Mouse (Mus musculus) intestine, embryonic 16.5 days (tissue): Measurements from ENCODE around the gene Gnat1. TPM values are rescaled to one million over a fixed set of nuclear protein-coding genes. Genes with fewer than 3 reads are reported as not detected.
A peak's percentile ranks its signal among the peaks of the same experiment; 100 is the strongest.

Experiments
- ATAC-seq: fragments of 200-750 bp; cut with Nextera tagmentation; 2 replicates; pipeline ENCODE4 v1.8.0; 2017; ENCODE audit warnings: moderate TSS enrichment, moderate library complexity
- H3K27ac ChIP-seq: fragments of 300-500 bp; sonication (generic); 2 replicates; pipeline ENCODE4 v1.5.1; 2014; ENCODE audit warnings: mild to moderate bottlenecking, low read length
- H3K27me3 ChIP-seq: fragments of 300-500 bp; sonication (generic); replicated peaks from 2 replicates; pipeline ENCODE4 v1.6.1; 2014; ENCODE audit warnings: low read length, control low read depth, mixed read lengths; ENCODE audit not compliant: control insufficient read depth, insufficient read depth
- H3K36me3 ChIP-seq: fragments of 300-500 bp; sonication (generic); 2 replicates; pipeline ENCODE4 v1.6.1; 2014; ENCODE audit warnings: low read length, control low read depth; ENCODE audit not compliant: control insufficient read depth, insufficient read depth
- H3K4me1 ChIP-seq: fragments of 300-500 bp; sonication (generic); 2 replicates; pipeline ENCODE4 v1.6.1; 2014; ENCODE audit warnings: low read length, control low read depth, mixed read lengths; ENCODE audit not compliant: control insufficient read depth, insufficient read depth
- H3K4me2 ChIP-seq: fragments of 300-500 bp; sonication (generic); 2 replicates; pipeline ENCODE4 v1.6.1; 2014; ENCODE audit warnings: low read depth, low read length, control low read depth
- H3K4me3 ChIP-seq: fragments of 300-500 bp; sonication (generic); 2 replicates; pipeline ENCODE4 v1.5.1; 2014; ENCODE audit warnings: mild to moderate bottlenecking, low read length
- H3K9ac ChIP-seq: fragments of 300-500 bp; sonication (generic); 2 replicates; pipeline ENCODE4 v1.6.1; 2014; ENCODE audit warnings: low read depth, low read length
- H3K9me3 ChIP-seq: fragments of 300-500 bp; sonication (generic); 2 replicates; pipeline ENCODE4 v1.6.1; 2016; ENCODE audit warnings: low read length, control low read depth; ENCODE audit not compliant: control insufficient read depth
- WGBS: fragments of 180-500 bp; shearing (Covaris S2); extraction: QIAGEN DNeasy Blood & Tissue Kit; methylation state at CpG from one replicate; pipeline ENCODE4 v1.1.7; 2014; 5-methylcytosine and 5-hydroxymethylcytosine counted together
- polyA plus RNA-seq: library from polyadenylated mRNA; unstranded; fragments of >200 nt; fragmentation: Nextera tagmentation; extraction: Ambion mirVana; gene quantifications from 2 replicates; pipeline ENCODE4 v1.2.1, GENCODE M21; 2015

Gene Gnat1
- polyA plus RNA-seq, 1 experiment from 2014 or later: 1.6 TPM

GRCm38 (mm10) chr9:107633091-107633660 lies 46.3 kb downstream of the Gnat1 start:
- H3K9ac ChIP-seq: peak overlapping the region; percentile 90
- peaks cover 57% of the 10 kb centered on the region for H3K4me1 ChIP-seq
- peak; percentile 47 for ATAC-seq
- peak overlapping the region; percentile 91 for H3K27ac ChIP-seq
- H3K27me3 ChIP-seq: no peaks in the 10 kb centered on the region
- H3K4me3 ChIP-seq: peak overlapping the region; percentile 84
- peak overlapping the region; percentile 97 for H3K4me2 ChIP-seq
- H3K36me3 ChIP-seq: no peaks in the 10 kb centered on the region
- WGBS: 1% methylated on average over 33 of the region's 33 CpGs
- no peaks in the 10 kb centered on the region for H3K9me3 ChIP-seq

DNA sequence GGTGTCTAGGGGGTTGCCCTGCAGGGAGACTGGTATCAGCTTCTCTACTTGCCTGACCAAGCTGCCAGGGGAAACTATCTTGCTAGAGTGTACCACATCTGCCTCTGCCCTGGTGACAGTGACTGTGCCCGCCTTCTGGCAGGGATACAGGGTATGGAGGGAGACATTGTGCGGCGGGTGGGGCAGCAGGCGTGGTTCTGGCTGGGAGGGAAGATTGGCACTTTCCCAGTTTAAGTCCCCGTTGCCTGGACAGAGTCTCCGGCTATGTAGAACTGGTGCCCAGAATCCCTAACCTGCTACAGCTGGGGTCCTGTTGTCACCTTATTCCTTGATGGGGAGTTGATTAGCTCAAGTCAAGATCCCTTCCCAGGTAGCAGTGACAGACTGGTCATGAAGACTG lies 47.0 kb downstream of the Gnat1 start:
- Histone ChIP-seq H3K9me3 (no peaks in the 10 kb centered on the region), H3K27ac (peak overlapping the region; percentile 25), H3K9ac (peak overlapping the region; percentile 90), H3K27me3 (no peaks in the 10 kb centered on the region), H3K4me2 (peak overlapping the region; percentile 97), H3K4me3 (peak overlapping the region; percentile 84), H3K4me1 (peaks cover 64% of the 10 kb centered on the region), H3K36me3 (no peaks in the 10 kb centered on the region)
- no peak for ATAC-seq
- 58% methylated on average over 6 of the region's 6 CpGs for WGBS

DNA sequence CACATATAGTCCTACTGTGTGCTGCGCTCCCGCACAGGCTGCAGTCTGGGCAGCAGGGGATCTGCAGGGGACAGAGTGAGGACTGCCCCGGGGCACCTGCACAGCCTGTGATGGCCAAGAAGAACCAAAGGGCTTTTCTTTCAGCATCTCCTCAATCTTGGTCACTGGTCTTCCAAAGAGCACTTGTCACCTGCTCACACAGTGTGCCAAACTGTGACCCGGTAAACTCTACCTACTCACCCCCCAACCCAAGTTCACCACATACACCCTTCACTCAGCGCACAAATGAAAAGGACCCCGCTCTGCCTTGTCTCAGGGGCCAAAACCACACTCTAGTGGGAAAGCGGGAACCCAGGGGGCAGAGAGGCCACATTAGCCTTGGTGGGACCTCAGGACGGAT lies 47.7 kb downstream of the Gnat1 start:
- ATAC-seq: no peak
- H3K4me3 ChIP-seq: peak overlapping the region; percentile 84; the same call in 1 of the 2 replicates
- no peaks in the 10 kb centered on the region for H3K9me3 ChIP-seq
- H3K4me2 ChIP-seq: no peak overlapping the region
- H3K4me1 ChIP-seq: peaks cover 69% of the 10 kb centered on the region
- H3K36me3 ChIP-seq: no peaks in the 10 kb centered on the region
- 89% methylated on average over 8 of the region's 8 CpGs for WGBS
- peak overlapping the region; percentile 90 for H3K9ac ChIP-seq
- no peaks in the 10 kb centered on the region for H3K27me3 ChIP-seq
- H3K27ac ChIP-seq: 0 out of 2 replicates have a peak overlapping the region, but pooled peaks have one; percentile 84

DNA sequence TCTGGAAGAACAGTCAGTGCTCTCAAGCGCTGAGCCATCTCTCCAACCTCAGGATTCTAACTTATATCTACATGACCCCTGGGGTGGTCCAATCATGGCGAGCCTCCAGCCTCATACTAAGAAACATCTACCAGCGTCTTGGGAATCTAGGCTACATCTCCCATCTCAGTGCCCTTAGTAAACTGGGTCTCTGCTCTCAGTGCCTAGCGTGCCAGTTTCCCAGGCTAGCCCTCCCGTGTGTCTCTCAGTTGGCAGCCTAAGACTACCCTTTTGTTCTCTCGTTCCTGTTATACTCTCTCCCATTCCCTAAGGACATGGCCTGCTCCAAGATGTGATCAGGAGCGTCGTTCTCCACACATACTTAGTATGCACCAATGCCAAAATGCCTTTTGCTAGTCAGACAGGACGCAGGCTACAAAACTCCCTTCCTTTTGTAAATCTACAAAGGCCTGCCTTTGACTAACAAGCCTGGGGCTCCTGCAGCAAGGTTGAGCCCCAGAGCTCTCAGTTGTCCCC lies 48.1 kb downstream of the Gnat1 start:
- WGBS: 67% methylated on average over 9 of the region's 9 CpGs
- Histone ChIP-seq H3K4me2 (no peak overlapping the region), H3K9ac (peak overlapping the region; percentile 90; the same call in 1 of the 2 replicates), H3K27me3 (no peaks in the 10 kb centered on the region), H3K9me3 (no peaks in the 10 kb centered on the region), H3K4me3 (no peak overlapping the region), H3K27ac (peak overlapping the region; percentile 84; the same call in 1 of the 2 replicates), H3K4me1 (peaks cover 72% of the 10 kb centered on the region), H3K36me3 (no peaks in the 10 kb centered on the region)
- no peak for ATAC-seq

- peak overlapping the region; percentile 57 for H3K9ac ChIP-seq
Measured at GRCm38 (mm10) chr9:107630576-107630975, 48.9 kb downstream of the Gnat1 start.

DNA sequence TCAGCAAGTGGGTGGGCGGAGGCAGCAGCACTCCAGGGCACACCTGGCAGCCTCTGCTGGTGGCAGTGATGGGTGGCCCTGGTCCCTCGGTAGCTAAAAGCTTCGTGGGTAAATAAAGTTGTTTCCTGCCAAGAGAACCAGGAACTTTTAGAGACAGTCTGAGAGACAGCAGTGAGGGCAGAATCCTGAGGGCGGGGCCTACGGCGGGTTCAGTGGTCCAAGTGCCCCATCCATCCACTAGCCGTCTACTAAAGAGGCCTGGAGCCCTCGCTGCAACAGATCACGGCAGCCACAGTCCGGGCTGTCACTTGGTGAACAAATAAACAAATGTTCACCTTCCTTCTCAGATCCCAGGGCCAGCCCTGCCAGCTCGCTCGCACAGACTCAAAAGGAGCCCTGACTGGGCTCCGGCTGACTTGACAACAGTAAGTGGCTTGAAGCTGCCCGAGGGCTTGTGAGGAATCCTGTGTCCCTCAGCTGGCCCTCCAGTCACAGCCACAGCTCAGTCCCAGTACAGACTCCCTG lies 49.5 kb downstream of the Gnat1 start:
- ATAC-seq: no peak
- peak overlapping the region; percentile 84 for H3K27ac ChIP-seq
- H3K27me3 ChIP-seq: no peaks in the 10 kb centered on the region
- H3K36me3 ChIP-seq: peaks cover 7% of the 10 kb centered on the region; the same call in 1 of the 2 replicates
- peaks cover 77% of the 10 kb centered on the region for H3K4me1 ChIP-seq
- H3K9ac ChIP-seq: peak overlapping the region; percentile 57
- WGBS: 26% methylated on average over 14 of the region's 14 CpGs
- H3K9me3 ChIP-seq: no peaks in the 10 kb centered on the region
- H3K4me3 ChIP-seq: no peak overlapping the region
- H3K4me2 ChIP-seq: peak overlapping the region; percentile 34

More at GRCm38 (mm10) chr9:107630576-107630975, 48.9 kb downstream of the Gnat1 start:
- Histone ChIP-seq H3K4me3 (no peak overlapping the region), H3K27me3 (no peaks in the 10 kb centered on the region), H3K27ac (peak overlapping the region; percentile 84), H3K9me3 (no peaks in the 10 kb centered on the region), H3K4me1 (peaks cover 71% of the 10 kb centered on the region), H3K4me2 (peak overlapping the region; percentile 34; the same call in 1 of the 2 replicates), H3K36me3 (0 out of 2 replicates have a peak, but pooled peaks cover 1% of the 10 kb centered on the region)
- ATAC-seq: no peak
- WGBS: 19% methylated on average over 4 of the region's 4 CpGs

GRCm38 (mm10) chr9:107629411-107629730 lies 50.1 kb downstream of the Gnat1 start:
- WGBS: 19% methylated on average over 4 of the region's 4 CpGs
- Histone ChIP-seq H3K36me3 (peaks cover 8% of the 10 kb centered on the region; the same call in 1 of the 2 replicates), H3K4me2 (peak overlapping the region; percentile 39), H3K27ac (peak overlapping the region; percentile 84), H3K9me3 (no peaks in the 10 kb centered on the region), H3K9ac (0 out of 2 replicates have a peak overlapping the region, but pooled peaks have one; percentile 57), H3K4me3 (no peak overlapping the region), H3K4me1 (peaks cover 83% of the 10 kb centered on the region), H3K27me3 (no peaks in the 10 kb centered on the region)
- ATAC-seq: no peak

DNA sequence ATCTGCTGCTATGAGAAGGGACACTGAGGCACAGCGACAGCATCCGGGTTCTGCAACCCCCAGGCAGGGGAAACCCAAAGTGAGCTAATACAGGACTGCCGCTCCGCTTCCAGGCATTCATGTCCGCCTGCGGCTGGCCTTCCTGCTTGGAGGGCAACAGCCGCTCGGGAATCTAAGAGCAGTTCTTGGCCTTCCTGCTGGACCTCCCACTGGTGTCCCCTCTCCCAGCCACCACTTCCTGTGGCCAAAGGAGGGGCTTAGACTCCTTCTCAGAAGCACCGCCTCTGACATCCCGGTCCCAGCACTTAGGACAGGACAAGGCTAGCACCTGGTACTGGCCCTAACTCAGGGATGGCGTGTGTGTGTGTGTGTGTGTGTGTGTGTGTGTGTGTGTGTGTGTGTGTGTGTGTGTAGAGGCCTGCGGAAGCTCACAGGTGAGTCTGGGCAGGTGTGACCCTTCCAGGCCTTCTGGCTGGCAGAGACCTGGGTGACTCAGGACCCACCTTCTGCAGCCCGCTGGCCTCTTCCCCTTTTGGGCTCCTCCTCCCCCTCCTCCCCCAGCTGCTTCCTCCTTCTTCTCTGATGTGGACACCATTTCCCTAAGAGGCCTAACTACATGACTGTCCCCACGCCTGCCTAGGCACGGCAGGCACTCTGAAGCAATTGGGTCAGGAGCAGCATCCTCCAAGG lies 50.6 kb downstream of the Gnat1 start:
- ATAC-seq: peak; percentile 11; the same call in 1 of the 2 replicates
- Histone ChIP-seq H3K4me3 (no peak overlapping the region), H3K4me1 (peaks cover 85% of the 10 kb centered on the region), H3K4me2 (peak overlapping the region; percentile 39), H3K9ac (peak overlapping the region; percentile 57; the same call in 1 of the 2 replicates), H3K27ac (peak overlapping the region; percentile 84), H3K27me3 (no peaks in the 10 kb centered on the region), H3K9me3 (no peaks in the 10 kb centered on the region), H3K36me3 (peaks cover 8% of the 10 kb centered on the region; the same call in 1 of the 2 replicates)
- WGBS: 48% methylated on average over 14 of the region's 15 CpGs
